Mouse (Mus musculus) gastrocnemius, adult 8-10 months (tissue): ENCODE measurements around the gene Miga2. TPM values are rescaled to one million over a fixed set of nuclear protein-coding genes. Genes with fewer than 3 reads are reported as not detected.

Experiments
- DNase-seq, 2 experiments: peaks; one replicate each; pipeline ENCODE4 v3.0.0; 2022; ENCODE audit warnings: low spot score in 2 of 2
- total RNA-seq, 4 experiments: library from RNA; stranded (reverse); gene quantifications; 2 replicates each; pipeline ENCODE4 v1.2.4; 2022

Miga2 gene
- total RNA-seq, 4 experiments from 2014 or later: 13.2 to 29.8 (median 17.4) TPM

DNA sequence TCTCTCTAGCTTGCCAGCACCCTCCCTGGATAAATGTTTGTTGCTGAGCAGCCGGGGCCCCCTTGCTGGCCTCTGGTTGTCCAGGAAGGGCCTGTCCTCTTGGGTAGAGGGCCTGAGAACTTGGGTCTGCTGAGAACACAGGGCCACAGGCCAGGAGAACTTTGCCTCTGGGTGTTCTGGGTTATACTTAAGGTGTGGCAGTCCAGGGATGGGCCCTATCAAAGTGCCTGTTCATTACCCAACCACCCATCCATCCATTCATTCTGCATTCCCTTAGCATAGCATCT lies 29.3 kb downstream of the Miga2 start:
- DNase-seq: no peak

DNA sequence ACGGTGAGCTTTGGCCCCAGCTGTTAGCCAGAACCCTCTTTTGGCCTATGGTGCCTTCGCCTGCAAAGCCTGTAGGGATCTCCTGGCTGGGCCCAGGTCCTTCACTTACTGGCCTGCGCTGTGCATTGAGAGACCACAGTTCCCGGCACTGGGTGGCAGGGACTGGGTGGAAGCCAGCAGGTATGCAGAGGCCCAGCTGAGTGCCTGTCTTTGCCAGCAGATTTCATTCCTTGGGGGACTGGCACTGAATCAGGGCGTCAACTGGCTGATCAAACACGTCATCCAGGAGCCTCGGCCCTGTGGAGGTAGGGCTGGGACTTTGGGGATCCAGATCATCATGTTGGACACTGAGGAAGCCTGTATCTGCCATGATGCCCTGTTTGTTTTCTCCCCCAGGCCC lies 31.7 kb downstream of the Miga2 start:
- DNase-seq: no peak

DNA sequence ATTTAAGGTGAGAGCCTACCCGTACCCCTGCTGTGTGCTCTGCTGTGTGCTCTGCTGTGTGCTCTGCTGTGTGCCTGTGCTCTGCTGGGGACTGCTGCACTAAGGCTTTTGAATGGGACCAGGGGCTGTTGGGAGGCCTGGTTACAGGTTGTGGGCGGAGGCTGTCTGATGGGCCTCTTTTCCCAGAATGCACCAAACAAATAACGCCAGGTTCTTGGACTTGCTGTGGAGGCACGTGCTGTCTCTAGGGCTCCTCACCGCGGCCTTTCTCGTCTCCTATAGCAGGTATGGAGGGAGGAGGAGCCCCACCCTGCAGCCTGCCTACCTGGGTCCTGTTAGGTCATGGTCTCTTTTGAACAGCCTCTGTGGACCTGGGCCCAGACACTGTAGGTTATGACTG lies 32.2 kb downstream of the Miga2 start:
- DNase-seq: no peak

DNA sequence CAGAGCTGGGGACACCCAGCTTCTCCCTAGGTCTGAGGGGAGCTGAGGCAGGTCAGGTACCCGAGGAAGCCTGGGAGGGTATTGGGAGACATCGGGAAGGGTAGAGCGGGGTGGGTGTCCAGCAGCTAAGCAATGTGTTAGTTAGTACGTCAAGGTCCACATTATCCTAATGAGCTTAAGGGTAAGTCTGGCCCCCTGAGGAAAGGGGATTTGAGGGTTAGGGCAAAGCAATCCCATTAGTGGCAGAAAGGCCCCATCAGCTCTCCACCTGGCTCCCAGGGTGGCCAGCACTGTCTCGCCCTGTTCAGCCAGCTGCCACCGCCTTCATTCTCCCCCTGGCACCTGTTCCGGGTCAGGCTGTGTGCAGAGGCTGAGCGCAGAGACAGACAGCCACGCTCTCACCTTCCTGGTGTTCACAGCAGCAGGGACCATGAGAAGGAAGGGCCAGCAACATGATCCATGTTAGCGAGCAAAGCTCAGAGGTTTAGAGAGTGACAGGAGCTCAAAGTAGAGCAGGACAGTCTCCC lies 34.0 kb downstream of the Miga2 start:
- DNase-seq: no peak

DNA sequence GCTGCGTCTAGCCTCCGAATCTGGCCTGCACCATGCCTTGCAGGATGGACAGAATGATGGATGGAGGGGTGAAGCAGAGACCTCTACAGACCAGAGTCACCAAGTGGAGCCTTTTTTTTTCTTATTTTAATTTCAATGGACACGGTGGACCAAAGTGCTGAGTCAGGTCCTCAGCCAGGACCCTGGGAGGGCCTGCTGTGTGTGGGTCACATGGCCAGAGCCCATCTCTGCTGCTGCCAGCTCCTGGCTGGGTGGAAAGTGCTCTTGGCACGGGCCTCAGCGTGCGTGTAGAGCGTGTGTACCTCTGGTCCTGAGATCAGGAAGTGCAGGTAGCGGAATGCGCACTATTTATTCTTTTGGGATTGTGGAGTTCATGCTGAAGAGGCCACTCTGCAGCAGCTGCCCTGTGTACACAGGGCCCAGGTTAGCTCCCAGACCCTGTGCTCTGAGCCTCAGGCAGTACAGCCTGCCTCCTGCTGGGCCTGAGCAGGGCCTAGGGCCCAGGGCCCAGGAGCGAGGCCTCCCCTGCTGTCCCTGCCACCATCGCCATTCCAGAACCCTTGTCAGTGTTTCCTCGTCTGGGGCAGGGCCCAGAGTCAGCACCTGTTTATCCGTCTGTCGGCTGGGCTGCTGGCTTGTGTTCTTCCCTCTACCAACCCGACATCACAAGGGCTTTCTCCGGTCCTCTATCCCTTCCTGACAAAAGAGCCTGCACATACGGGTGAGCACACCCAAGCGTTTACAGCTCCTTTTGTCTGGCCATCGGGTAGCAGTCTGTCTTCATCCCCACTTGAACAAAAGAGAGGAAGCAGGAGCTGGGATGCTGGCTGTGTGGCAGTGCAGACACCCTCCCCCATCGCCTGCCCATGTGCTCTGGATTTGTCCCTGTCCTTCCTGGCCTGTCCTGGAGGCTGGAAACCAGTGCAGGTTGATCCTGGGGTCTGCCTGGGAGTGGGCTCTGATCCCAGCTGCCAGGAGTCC lies 35.4 kb downstream of the Miga2 start:
- no peak for DNase-seq

DNA sequence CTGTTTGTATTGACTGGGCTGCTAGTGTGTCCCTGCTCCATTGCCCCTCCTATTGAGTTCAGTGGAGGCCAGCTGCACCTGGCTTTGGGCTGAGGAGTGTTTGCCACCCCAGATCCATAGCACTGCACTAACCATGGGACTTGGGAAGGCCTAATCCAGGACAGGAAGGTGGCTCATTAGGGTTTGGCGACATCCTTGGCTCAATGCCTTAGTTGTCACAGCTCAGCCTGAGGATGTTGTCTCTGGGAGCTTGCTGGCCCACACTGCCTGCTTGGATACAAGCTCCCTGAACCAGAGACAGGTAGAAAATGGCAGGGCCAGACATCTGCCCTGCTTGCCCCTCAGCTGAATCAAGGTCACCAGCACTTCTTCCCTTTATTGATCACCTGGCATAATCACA lies 37.5 kb downstream of the Miga2 start:
- DNase-seq: no peak

DNA sequence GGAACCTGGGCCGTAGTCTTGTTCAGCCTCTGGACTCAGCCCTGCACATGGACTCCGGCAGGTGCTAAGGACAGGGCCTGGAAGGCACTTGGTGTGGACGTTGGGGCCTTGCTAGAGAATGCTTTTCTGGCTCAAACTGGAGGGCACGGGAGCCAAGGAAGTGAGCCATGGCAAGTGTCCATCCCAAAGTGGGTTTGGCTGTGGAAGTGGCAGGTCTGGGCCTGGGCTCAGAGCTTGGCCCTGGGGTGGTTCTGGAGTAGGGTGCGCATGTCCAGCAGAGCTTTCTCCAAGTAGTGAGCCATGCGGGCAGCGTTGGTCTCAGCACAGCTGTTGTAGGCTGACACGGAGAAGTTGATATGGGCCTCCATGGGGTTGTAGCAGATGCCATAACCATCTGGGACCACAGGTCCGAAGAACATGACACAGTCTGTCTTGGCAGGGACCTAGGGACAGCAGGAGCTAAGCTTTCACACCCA lies 38.4 kb downstream of the Miga2 start:
- DNase-seq: peak; percentile 54 to 77

DNA sequence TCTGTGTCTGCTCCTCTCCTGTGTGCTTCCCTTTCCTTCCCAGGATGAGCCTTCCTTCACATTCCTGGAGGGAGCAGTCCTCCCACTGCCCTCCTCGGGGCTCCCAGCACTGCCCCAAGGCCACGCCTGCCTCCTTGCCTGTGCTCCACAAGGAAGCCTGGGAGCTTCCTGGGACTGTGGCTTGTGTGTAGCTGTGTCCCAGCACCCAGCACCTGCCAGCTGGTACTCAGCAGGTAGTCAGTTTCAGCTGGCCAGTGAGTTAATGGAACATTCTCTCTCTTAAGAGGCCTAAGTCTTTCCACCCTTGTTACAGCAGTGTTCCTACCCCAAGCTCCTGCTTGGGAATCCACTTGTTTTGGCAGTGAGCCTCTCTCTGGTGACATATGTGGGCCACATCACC lies 38.8 kb downstream of the Miga2 start:
- DNase-seq: no peak

DNA sequence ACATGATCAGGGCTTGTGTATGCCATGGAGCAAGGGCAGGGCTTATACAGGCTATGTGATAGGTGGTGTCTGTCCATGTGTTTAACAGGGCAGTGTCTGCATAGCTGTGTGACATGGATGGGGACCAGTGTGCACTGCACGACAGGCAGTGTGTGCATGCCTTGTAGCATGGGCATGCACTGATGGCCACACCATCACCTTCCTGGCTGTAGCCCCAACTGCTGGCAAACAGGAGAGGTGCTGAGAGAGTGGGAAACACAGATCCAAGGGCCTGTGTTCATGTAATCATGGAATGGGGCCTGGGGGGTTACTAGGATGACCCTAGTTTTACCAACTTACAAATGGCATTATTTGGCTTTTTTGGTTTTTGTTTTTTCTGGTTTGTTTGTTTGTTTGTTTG lies 39.8 kb downstream of the Miga2 start:
- no peak for DNase-seq

DNA sequence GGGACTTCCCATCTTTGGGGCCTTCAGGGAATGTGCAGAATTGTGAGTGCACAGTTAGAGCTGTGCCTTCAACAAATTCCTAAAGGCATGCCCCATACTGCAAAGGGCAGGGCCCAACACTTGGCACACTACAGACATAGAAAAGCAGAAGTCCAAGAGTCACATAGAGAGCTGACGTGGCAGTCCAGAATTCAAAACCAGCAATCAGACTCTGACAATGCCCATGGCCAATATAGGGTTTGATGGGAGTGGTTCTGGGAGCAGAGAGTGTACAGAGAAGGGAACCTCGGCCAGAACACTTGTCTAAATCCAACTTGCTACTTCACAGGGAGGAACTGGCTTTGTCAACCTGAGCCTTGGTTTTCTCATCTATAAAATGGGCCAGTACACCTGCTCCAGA lies 43.2 kb downstream of the Miga2 start:
- no peak for DNase-seq

DNA sequence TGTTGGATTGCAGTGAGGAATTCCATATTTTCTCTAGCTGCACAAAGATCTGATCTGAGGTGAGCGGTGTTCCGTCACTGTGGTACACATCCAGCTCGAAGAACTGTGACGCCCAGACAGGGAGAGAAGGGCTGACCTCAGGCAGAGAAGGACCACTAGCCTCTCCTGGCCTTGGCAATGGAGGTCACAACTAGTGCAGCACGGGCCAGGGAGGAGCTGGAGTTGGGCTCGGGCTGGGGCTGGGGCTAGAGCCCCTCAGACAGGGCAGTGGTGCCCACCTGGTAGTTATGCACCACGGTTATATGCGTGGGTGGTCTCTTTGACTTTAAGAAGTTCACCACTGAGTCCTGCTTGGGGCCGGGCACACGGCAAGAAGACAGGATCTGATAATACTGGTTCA lies 43.7 kb downstream of the Miga2 start:
- DNase-seq: no peak

DNA sequence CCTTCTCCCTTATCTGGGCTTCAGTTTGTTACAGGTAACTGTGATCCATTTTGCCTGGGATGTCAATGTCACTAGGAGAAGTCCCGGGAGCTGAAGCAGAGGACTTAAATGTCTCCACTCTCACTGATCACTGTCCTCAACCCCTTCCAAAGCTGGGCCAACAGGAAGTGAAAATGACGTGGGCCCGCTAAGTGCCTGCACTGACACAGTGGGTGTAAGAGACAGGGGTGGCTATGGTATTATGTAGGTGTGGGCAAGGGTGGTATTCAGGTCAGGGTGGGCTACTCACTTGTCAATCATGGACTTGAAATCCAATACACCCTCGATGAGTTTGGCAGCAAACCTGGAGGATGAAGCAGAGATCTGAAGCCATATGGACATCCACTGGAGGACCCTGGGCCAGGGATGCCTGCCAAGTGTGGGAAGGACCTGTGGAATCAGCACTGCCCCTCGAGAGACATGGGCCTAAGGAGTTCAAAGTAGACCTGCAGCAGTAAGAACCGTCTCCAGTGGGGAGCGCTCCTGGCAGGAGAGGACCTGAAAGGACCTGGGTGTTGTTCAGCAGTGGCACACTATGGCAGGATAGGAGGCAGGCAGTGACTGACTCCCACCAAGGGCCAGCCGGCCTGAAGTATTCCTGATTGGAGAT lies 44.5 kb downstream of the Miga2 start:
- no peak for DNase-seq

DNA sequence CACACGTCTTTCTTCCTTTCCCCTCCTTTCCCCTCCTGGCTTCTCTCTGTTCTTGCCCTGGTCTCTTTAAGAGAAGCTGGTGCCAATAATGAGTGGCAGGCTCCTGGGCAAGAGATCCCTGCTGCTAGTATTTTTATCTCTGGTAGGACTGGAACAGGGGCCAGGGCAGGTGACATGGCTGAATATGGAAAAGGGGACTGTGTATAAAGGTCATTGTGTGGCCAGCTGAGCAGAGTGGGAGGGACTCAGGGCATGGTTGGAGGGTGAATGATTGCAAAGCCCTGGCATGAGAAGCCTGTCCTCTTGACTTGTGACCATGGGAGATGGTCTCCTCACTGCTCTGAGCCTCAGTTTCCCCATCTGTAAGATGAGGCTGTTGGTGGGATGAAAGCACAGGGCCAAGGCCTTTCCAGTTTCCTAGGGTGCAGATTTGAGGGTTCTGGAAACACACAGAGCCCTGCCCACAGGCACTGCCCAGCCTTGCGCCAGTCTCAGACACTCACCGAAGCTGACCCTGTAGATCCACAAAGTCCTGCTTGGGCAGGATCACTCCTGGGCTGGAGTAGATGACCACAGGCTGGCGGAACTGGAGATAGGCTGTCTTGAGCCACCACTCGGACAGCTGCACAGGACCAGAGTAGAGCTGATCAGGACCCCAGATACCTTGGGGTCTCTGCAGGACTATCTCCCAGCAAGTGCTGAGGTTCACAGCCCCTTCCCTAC lies 45.6 kb downstream of the Miga2 start:
- DNase-seq: peak; percentile 57 to 78

DNA sequence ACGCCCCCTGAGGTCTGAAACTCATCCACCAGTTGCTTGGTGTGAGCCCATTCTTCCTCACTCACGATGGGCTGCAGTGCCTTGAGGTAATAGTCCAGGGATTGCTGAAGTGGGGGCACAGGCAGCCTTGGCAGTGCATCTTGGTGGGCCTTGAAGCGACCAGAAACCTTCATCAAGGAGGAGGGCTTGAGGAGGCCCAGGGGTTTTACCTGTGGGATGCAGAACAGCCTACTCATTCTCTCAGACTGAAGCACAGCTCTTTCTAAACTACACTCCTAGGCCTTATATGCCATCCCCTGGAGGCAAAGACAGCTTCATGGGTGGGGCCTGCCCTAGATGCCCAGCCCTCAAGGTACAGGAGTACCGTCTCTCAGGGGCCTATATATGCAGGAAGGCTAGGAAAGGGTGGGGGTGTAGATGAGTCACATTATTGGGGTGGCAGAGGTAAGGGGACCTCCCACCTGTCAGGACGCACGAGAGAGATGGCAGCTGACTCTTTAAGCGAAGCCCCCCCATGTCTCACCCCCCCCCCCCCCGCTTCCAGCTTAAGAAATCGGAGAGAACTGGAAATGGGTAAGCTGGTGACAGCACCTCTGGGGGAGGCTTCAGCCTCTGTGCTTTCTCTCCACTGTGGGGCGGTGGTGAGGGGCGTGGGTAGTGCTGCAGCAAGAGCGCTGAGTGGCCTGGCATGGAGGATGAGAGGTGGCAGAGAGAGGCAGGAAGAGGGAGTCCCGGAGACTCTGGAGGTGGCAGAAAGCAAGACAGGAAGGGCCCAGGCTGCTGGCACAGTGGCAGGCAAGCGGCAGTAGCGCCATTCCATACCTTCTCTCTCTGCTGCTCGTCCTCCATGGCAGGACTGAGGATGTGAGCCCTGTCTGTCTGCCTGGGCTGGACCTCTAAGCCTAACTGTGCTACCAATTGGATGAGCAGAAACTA lies 49.3 kb downstream of the Miga2 start:
- no peak for DNase-seq

DNA sequence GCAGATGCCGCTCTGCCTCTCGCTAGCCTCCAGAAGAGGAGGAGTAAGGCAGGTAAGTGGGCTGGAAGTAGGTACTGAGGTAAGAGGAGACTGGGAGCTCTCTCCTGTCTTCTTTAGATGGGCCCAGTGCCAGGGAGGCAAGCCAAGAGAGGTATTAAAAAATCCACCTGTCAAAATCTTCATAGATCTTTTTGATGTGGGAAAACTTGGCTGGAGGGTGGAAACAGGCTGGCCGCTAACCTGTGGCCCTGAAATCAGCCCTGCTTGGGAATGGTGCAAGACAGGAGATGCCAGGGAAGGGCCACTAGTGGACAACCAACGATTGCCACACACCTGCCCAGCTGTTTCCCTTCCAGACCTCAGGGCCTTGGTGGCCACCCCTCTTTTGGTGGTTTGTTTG lies 50.1 kb downstream of the Miga2 start:
- DNase-seq: no peak

DNA sequence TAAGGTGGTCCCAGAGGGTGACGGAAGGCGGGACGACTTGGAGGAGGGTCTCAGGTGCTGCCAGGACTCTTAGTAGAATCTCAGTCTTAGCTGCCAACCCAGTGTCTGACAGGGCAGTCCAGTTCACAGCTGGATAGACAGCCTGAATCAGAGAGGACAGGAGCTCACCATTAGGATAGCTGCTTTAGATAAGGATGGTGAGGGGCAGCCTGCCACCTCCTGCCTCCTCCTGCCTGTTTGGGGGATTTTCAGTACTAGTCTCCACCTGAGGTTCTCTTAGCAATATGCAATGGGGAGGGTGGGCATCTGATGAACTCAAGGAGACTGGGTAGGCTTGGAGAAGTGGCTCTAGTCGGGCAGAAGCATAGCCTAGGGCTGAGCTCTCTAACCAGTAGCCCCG lies 50.6 kb downstream of the Miga2 start:
- no peak for DNase-seq

DNA sequence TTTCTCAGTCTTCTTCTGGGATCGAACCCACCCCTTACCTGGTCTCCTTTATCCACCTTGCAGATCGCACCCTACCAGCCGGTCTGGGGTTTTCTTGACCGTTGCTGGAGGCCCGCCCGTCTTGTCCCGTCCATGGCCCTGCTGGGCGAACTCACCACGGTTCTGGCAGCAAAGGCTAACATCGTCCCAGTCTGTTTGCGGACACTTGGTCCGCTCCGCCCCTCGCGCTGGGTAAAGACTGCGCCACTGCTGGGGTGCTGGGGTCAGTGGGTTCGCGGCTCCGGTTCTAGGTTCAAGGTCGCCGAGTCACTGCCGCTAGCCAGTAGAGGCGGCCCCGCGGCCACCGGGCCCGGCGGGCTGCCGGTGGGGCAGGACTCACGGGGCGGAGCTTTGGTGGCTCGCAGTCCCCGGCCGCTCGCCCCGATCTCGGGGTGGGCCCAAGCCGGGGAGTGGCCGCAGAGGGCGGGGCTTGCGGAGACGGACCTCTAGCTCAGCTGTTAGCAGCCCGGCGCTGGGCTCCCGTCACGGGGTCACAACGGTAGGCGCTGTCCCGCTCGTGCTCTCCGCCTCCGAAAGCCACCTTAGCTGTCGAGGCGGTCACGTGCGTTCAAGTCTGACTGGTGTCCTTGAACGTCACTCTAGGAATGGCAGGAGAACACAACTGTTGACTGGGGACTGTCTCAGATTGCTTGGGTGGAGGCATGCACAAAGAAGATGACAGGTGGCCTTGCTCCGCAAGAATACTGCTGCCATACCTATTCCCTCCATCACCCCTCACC lies 51.3 kb downstream of the Miga2 start, which contains the start of gene Crat:
Crat (minus strand) TSS at position 657 of the 779 bp plus-strand sequence.
- DNase-seq: peak; percentile 95 to 98

DNA sequence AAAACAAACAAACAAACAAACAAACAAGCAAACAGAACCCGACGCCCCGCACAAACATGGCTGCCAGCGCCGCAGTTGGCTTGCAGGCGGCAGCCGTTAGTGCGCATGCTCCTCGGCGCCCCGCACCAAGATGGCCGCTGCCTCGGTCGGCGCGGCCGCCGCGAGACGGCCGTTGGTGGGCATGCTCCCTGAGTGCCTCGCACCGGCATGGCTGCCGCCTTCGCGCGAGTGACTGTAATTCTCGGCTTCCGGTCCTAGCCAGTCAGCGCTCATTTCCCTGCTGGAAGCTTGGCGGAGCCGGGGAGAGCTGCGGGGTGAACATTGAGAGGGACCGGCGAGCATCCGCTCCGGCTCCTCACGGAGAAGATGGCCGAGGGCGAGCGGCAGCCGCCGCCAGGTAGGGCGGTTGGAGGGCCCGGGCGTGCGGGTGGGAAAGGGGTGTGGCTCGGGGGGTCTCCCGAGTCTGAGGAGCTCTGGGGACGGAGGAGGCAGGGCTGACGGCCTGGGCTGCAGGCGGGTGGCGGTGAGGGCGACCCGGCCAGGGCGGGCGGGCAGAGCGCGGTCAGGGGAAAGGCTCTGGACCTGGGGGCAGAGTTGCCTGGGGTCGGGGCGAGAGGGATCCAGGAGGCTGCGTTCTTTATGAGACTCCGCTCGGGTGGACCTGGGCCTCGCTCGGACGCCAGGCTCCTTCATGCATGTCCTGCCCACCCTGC lies 52.1 kb downstream of the Miga2 start, which contains the start of gene Ptpa:
Ptpa (plus strand) TSS at position 104 of the 713 bp plus-strand sequence.
- DNase-seq: peak; percentile 81 to 89

DNA sequence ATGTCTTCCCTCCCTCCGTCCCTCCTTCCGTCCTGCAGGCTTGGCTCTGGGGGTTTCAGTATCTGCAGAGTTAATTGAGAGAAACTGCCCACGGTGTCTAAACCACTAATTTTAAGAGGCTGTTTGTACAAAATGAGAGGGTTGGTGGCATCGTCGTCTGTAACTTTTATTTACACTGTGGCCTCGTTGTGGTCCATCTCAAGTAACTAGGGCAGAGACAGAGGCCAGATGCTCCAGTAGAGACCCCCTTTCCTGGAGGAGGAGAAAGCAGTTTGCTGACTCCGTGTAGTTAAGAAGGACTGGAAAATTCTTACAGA lies 52.6 kb downstream of the Miga2 start:
- no peak for DNase-seq
